Mouse (Mus musculus) embryonic facial prominence, embryonic 15.5 days (tissue): ENCODE measurements at regions not wholly inside any gene's neighbourhood (a gene's known extent, or its start where the extent isn't known, plus 50 kb on each side); places are given as distances from the start of the nearest gene placed in this dataset.
"Not testable (repeated sequence)": the region's sequence is repeated elsewhere in the genome, so short reads cannot be mapped to it uniquely, and the experiment has no call there.

Experiments used
- ATAC-seq: fragments of 200-750 bp; cut with Nextera tagmentation; 2 replicates; pipeline ENCODE4 v1.8.0; 2017; ENCODE audit warnings: low read depth, moderate TSS enrichment; ENCODE audit not compliant: insufficient number of reproducible peaks, low FRiP score, low TSS enrichment
- H3K27ac ChIP-seq: fragments of 300-500 bp; sonication (generic); replicated peaks from 2 replicates; pipeline ENCODE4 v1.5.1; 2015; ENCODE audit warnings: mild to moderate bottlenecking, inconsistent platforms
- H3K27me3 ChIP-seq: fragments of 300-500 bp; sonication (generic); 2 replicates; pipeline ENCODE4 v1.6.1; 2015; ENCODE audit warnings: inconsistent platforms
- H3K36me3 ChIP-seq: fragments of 300-500 bp; sonication (generic); 2 replicates; pipeline ENCODE4 v1.6.1; 2015; ENCODE audit warnings: mild to moderate bottlenecking, inconsistent platforms
- H3K4me1 ChIP-seq: fragments of 300-500 bp; sonication (generic); 2 replicates; pipeline ENCODE4 v1.6.1; 2015; ENCODE audit warnings: inconsistent platforms
- H3K4me2 ChIP-seq: fragments of 300-500 bp; sonication (generic); replicated peaks from 2 replicates; pipeline ENCODE4 v1.6.1; 2015; ENCODE audit warnings: mild to moderate bottlenecking, inconsistent platforms
- H3K4me3 ChIP-seq: fragments of 300-500 bp; sonication (generic); replicated peaks from 2 replicates; pipeline ENCODE4 v1.5.1; 2015; ENCODE audit warnings: mild to moderate bottlenecking, inconsistent platforms
- H3K9ac ChIP-seq: fragments of 300-500 bp; sonication (generic); 2 replicates; pipeline ENCODE4 v1.6.1; 2015; ENCODE audit warnings: inconsistent platforms
- H3K9me3 ChIP-seq: fragments of 300-500 bp; sonication (generic); replicated peaks from 2 replicates; pipeline ENCODE4 v1.6.1; 2016; ENCODE audit warnings: inconsistent platforms
- WGBS: fragments of 180-500 bp; shearing (Covaris S2); methylation state at CpG from one replicate; pipeline ENCODE4 v1.1.7; 2015; 5-methylcytosine and 5-hydroxymethylcytosine counted together

- Histone ChIP-seq H3K4me3 (no peak overlapping the region), H3K4me1 (no peaks in the 10 kb centered on the region), H3K27me3 (no peaks in the 10 kb centered on the region), H3K9me3 (no peaks in the 10 kb centered on the region), H3K4me2 (no peak overlapping the region), H3K27ac (no peak overlapping the region), H3K36me3 (no peaks in the 10 kb centered on the region), H3K9ac (no peak overlapping the region)
- no peak for ATAC-seq
- 59% methylated on average over 9 of the region's 9 CpGs for WGBS
Measured at GRCm38 (mm10) chrX:50619919-50620318, 191.6 kb upstream of the Olfr1324 start.

- H3K36me3 ChIP-seq, result no peaks in the 10 kb centered on the region
- no peak overlapping the region for H3K4me3 ChIP-seq
- no peak overlapping the region for H3K9ac ChIP-seq
- H3K27ac ChIP-seq, result no peak overlapping the region
- 68% methylated on average over 4 of the region's 4 CpGs for WGBS
- H3K27me3 ChIP-seq, result no peaks in the 10 kb centered on the region
- no peaks in the 10 kb centered on the region for H3K9me3 ChIP-seq
- H3K4me2 ChIP-seq, result no peak overlapping the region
- ATAC-seq, result no peak
- H3K4me1 ChIP-seq, result no peaks in the 10 kb centered on the region
Measured at GRCm38 (mm10) chrX:50618936-50619335, 190.6 kb upstream of the Olfr1324 start.

- not testable (repeated sequence) for H3K9ac ChIP-seq, H3K4me1 ChIP-seq, H3K36me3 ChIP-seq, H3K9me3 ChIP-seq, ATAC-seq, H3K27me3 ChIP-seq
- WGBS, result 64% methylated on average over 8 of the region's 8 CpGs
- H3K4me2 ChIP-seq, result peak overlapping the region; percentile 22; the same call in 1 of the 2 replicates
- H3K27ac ChIP-seq, result 0 out of 2 replicates have a peak overlapping the region, but pooled peaks have one; percentile 48
- H3K4me3 ChIP-seq, result peak overlapping the region; percentile 24
Measured at GRCm38 (mm10) chrX:50616920-50617319, 188.6 kb upstream of the Olfr1324 start.

GRCm38 (mm10) chrX:50614874-50615273, 186.6 kb upstream of the Olfr1324 start:
- Histone ChIP-seq H3K4me3 (peak overlapping the region; percentile 23), H3K4me2 (peak overlapping the region; percentile 32; the same call in 1 of the 2 replicates), H3K27ac (0 out of 2 replicates have a peak overlapping the region, but pooled peaks have one; percentile 7)
- not testable (repeated sequence) for H3K9me3 ChIP-seq, H3K27me3 ChIP-seq, H3K9ac ChIP-seq, ATAC-seq, H3K36me3 ChIP-seq, H3K4me1 ChIP-seq
- WGBS, result 62% methylated on average over 3 of the region's 3 CpGs

- H3K9ac ChIP-seq, H3K4me1 ChIP-seq, ATAC-seq, H3K9me3 ChIP-seq, H3K36me3 ChIP-seq, H3K27me3 ChIP-seq: not testable (repeated sequence)
- 63% methylated on average over 6 of the region's 6 CpGs for WGBS
- Histone ChIP-seq H3K27ac (0 out of 2 replicates have a peak overlapping the region, but pooled peaks have one; percentile 7), H3K4me2 (peak overlapping the region; percentile 32; the same call in 1 of the 2 replicates), H3K4me3 (peak overlapping the region; percentile 23)
Measured at GRCm38 (mm10) chrX:50614367-50614766, 186.1 kb upstream of the Olfr1324 start.

GRCm38 (mm10) chrX:50611765-50612591, 183.7 kb upstream of the Olfr1324 start:
- 64% methylated on average over 9 of the region's 9 CpGs for WGBS
- Histone ChIP-seq H3K4me3 (peak overlapping the region; percentile 29), H3K9me3 (no peaks in the 10 kb centered on the region), H3K4me1 (no peaks in the 10 kb centered on the region), H3K36me3 (no peaks in the 10 kb centered on the region), H3K27me3 (no peaks in the 10 kb centered on the region), H3K27ac (peak overlapping the region; percentile 68), H3K9ac (no peak overlapping the region), H3K4me2 (peak overlapping the region; percentile 30; the same call in 1 of the 2 replicates)
- ATAC-seq, result peak; percentile 54; the same call in 1 of the 2 replicates

- WGBS, result 84% methylated on average over 6 of the region's 6 CpGs
- not testable (repeated sequence) for H3K4me2 ChIP-seq, H3K27ac ChIP-seq, ATAC-seq, H3K27me3 ChIP-seq, H3K9ac ChIP-seq, H3K9me3 ChIP-seq, H3K36me3 ChIP-seq, H3K4me1 ChIP-seq, H3K4me3 ChIP-seq
Measured at GRCm38 (mm10) chrX:50608141-50608540, 179.8 kb upstream of the Olfr1324 start.

- no peaks in the 10 kb centered on the region for H3K27me3 ChIP-seq
- H3K9ac ChIP-seq, result no peak overlapping the region
Measured at GRCm38 (mm10) chrX:50607636-50608035, 179.3 kb upstream of the Olfr1324 start.

GRCm38 (mm10) chrX:50605517-50605916, 177.2 kb upstream of the Olfr1324 start:
- H3K4me2 ChIP-seq, result peak overlapping the region; percentile 25; the same call in 1 of the 2 replicates
- H3K27ac ChIP-seq, H3K9ac ChIP-seq, H3K4me1 ChIP-seq, H3K27me3 ChIP-seq, H3K4me3 ChIP-seq, H3K9me3 ChIP-seq, H3K36me3 ChIP-seq: not testable (repeated sequence)
- ATAC-seq, result peak; percentile 81; the same call in 1 of the 2 replicates
- WGBS, result 70% methylated on average over 2 of the region's 2 CpGs

More at GRCm38 (mm10) chrX:50607636-50608035, 179.3 kb upstream of the Olfr1324 start:
- H3K36me3 ChIP-seq, result no peaks in the 10 kb centered on the region
- H3K9me3 ChIP-seq, result no peaks in the 10 kb centered on the region
- no peak for ATAC-seq
- H3K4me1 ChIP-seq, result no peaks in the 10 kb centered on the region
- no peak overlapping the region for H3K4me2 ChIP-seq
- no peak overlapping the region for H3K27ac ChIP-seq
- 64% methylated on average over 7 of the region's 7 CpGs for WGBS
- no peak overlapping the region for H3K4me3 ChIP-seq

- H3K9me3 ChIP-seq, H3K36me3 ChIP-seq, ATAC-seq, H3K4me1 ChIP-seq, H3K9ac ChIP-seq, H3K4me3 ChIP-seq, H3K27me3 ChIP-seq, H3K27ac ChIP-seq: not testable (repeated sequence)
- peak overlapping the region; percentile 25; the same call in 1 of the 2 replicates for H3K4me2 ChIP-seq
- WGBS, result 76% methylated on average over 4 of the region's 4 CpGs
Measured at GRCm38 (mm10) chrX:50604995-50605394, 176.7 kb upstream of the Olfr1324 start.

GRCm38 (mm10) chrX:50602881-50603280, 174.6 kb upstream of the Olfr1324 start:
- Histone ChIP-seq H3K4me3 (peak overlapping the region; percentile 32), H3K4me2 (peak overlapping the region; percentile 29; the same call in 1 of the 2 replicates)
- WGBS, result 68% methylated on average over 3 of the region's 3 CpGs
- not testable (repeated sequence) for H3K27me3 ChIP-seq, H3K27ac ChIP-seq, H3K4me1 ChIP-seq, H3K9me3 ChIP-seq, ATAC-seq, H3K9ac ChIP-seq, H3K36me3 ChIP-seq
